Mouse (Mus musculus) retina, embryonic 14.5 days (tissue): ENCODE results near the gene Nav3.
A peak's percentile ranks its signal among the peaks of the same experiment; 100 is the strongest.
"Not testable (repeated sequence)": the region's sequence is repeated elsewhere in the genome, so short reads cannot be mapped to it uniquely, and the experiment has no call there.

Experiments
- DNase-seq: peaks from one replicate; pipeline ENCODE4 v3.0.0-alpha.2; 2015; ENCODE audit warnings: low spot score

Gene Nav3

GRCm38 (mm10) chr10:110061166-110061565 is 394.8 kb downstream of the Nav3 start:
- no peak for DNase-seq

GRCm38 (mm10) chr10:110037547-110037946 is 418.5 kb downstream of the Nav3 start:
- DNase-seq = no peak

- no peak for DNase-seq
These were observed 421.4 kb downstream of the Nav3 start for GRCm38 (mm10) chr10:110034582-110035099.

- not testable (repeated sequence) for DNase-seq
These were observed 431.1 kb downstream of the Nav3 start for GRCm38 (mm10) chr10:110024897-110025296.

GRCm38 (mm10) chr10:110022100-110022499 is 433.9 kb downstream of the Nav3 start:
- no peak for DNase-seq

GRCm38 (mm10) chr10:110019266-110019866 is 436.6 kb downstream of the Nav3 start:
- DNase-seq = no peak

GRCm38 (mm10) chr10:110001328-110001727 is 454.7 kb downstream of the Nav3 start:
- not testable (repeated sequence) for DNase-seq

- peak; percentile 22 for DNase-seq
These were observed 455.2 kb downstream of the Nav3 start for GRCm38 (mm10) chr10:110000755-110001247.

- DNase-seq = peak; percentile 36
These were observed 456.1 kb downstream of the Nav3 start for GRCm38 (mm10) chr10:109999904-110000303.

- DNase-seq = no peak
These were observed 461.7 kb downstream of the Nav3 start for GRCm38 (mm10) chr10:109994302-109994701.

- DNase-seq = no peak
These were observed 470.0 kb downstream of the Nav3 start for GRCm38 (mm10) chr10:109985824-109986485.

GRCm38 (mm10) chr10:109976351-109976750 is 479.7 kb downstream of the Nav3 start:
- no peak for DNase-seq

- DNase-seq = no peak
These were observed 481.8 kb downstream of the Nav3 start for GRCm38 (mm10) chr10:109974177-109974576.

GRCm38 (mm10) chr10:109973483-109973882 is 482.5 kb downstream of the Nav3 start:
- DNase-seq = no peak

- DNase-seq = no peak
These were observed 505.7 kb downstream of the Nav3 start for GRCm38 (mm10) chr10:109950296-109950695.

- no peak for DNase-seq
These were observed 526.7 kb downstream of the Nav3 start for GRCm38 (mm10) chr10:109929319-109929622.

- DNase-seq = peak; percentile 30
These were observed 527.3 kb downstream of the Nav3 start for GRCm38 (mm10) chr10:109928547-109929318.

GRCm38 (mm10) chr10:109926149-109926548 is 529.9 kb downstream of the Nav3 start:
- no peak for DNase-seq

GRCm38 (mm10) chr10:109924136-109924535 is 531.9 kb downstream of the Nav3 start:
- no peak for DNase-seq

- peak; percentile 26 for DNase-seq
These were observed 534.6 kb downstream of the Nav3 start for GRCm38 (mm10) chr10:109921368-109921767.

- DNase-seq = peak; percentile 84
These were observed 535.3 kb downstream of the Nav3 start for GRCm38 (mm10) chr10:109920607-109921187.

GRCm38 (mm10) chr10:109919515-109919914 is 536.5 kb downstream of the Nav3 start:
- peak; percentile 28 for DNase-seq
